Mouse (Mus musculus): Measurements from ENCODE around the gene Slc9a3.

Gene Slc9a3

DNA sequence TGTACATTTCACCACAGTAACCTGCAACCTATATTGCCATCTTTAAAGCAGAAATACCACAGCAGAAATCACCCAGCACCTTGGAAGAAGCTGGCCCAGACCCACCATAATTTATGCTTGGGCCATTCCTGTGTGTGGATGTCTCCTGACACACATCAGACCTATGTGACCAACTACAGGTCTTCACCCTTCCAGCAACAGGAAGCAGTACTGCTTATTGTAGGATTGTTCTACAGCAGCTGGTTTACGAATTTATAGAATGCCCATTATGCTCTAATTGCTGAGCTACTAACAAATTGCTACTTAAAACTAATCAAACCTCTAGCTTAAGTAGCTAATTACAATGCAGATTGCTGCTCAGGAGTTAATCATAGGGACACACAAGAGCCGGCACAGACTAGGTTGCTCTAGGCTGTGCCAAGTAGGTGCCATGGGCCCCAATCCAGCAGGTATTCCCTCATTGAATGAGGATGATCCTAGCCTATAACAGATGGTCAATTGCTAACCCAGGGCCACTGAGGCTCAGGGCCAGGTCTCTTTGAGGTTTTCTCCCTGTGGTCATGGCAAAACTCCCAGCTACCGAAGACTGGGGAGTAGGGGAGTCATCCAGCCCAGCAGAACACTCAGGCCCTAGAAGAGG is 24.8 kb downstream of the Slc9a3 start:
- no peak for DNase-seq (ENCODE audit: low spot score)

DNA sequence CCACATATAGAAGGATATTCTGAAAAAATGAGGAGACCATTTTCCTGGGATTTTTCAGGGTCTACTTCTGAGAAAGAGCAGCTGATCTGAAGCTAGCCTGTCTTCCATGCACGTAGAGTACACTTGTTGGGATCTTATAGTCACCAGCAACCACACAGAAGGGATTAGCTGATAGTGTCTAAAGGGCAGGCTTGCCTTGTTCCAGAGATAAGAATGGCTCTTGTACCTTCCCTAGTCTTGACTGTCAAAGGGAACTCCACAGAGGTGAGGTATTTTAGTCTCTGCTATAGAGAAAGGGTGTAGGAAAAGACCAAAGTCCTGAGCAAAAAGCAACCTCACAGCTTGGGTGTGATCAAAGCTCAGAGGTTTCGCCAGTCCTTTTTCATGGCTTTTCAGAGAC is 26.1 kb downstream of the Slc9a3 start:
- no peak for DNase-seq (ENCODE audit: low spot score)

- DNase-seq (ENCODE audit: low spot score) = no peak
Observed at GRCm38 (mm10) chr13:74166348-74167056, 45.2 kb downstream of the Slc9a3 start.

DNA sequence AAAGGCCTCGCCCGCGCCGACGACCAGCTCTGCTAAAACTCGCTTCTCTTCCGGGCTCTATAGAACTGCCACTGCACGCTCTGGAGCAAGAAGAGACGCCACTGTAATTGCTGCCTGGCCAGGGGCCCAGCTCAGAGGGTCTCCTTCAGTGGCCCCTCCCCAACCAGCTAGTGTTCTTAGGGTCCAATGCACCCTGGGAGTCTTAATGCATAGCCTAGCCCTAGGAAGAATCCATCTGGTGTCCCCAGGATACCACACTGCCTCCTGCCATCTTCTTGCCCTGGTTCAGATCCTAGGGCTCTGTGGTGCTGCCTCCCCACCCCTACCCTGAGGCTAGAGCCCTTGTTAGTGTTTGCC is 45.8 kb downstream of the Slc9a3 start:
- DNase-seq (ENCODE audit: low spot score) = no peak

GRCm38 (mm10) chr13:74167492-74167891 is 46.2 kb downstream of the Slc9a3 start:
- DNase-seq (ENCODE audit: low spot score) = no peak

DNA sequence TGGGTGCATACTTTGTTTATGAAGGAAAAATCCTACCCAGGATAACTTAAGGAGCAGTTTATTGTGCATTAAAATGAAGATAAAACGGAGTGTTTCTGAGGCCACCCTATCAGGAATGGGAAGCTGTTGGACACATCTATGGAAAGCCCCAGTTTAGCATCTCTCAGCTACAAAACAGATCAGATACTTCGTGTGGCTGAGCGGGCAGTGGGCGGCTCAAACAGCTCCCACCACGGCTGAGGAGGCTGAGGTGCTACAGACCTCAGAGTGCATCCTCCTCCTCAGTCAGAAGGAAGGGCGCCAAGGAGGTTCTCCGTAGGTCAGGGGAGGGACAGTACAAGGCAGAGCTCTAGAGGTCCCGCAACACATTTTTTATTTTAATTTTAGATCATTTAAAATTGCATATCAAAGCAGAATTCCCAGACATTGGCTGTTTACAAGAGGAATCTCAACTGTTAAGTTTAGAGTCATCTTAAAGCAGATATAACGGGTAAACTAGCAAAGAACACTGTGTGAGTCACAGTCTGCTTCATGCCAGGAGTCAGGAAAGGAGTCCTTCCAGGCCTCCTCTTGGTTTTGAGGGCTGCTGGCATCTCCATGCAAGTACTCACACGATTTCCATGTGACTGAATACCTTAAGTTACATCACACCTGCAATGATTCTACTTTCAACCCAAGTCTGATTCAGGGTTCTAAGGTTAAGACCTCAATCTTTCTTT is 48.3 kb downstream of the Slc9a3 start:
- no peak for DNase-seq (ENCODE audit: low spot score)

- no peak for DNase-seq (ENCODE audit: low spot score)
Observed at GRCm38 (mm10) chr13:74172036-74172435, 50.8 kb downstream of the Slc9a3 start.

GRCm38 (mm10) chr13:74183011-74183695 is 61.9 kb downstream of the Slc9a3 start:
- DNase-seq (ENCODE audit: low spot score) = no peak

DNA sequence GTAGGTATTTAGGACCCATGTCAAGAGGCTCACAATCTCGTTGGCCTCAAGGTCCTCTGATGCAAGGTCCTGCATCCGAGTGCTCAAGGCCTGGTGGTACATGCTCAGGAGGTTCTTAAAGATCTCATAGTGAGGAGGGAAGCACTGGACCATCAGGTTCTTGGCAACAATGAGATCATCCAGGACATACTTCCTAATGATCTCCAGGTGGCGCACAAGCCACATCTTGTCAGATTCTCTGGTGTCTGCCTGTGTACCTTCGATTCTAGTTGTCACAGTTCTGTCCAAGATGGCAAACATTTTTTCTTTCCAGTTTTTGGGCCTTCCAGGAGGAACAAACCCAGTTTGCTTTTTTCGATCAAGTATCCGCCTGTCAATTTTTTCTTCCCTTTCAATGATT is 71.4 kb downstream of the Slc9a3 start:
- DNase-seq (ENCODE audit: low spot score) = no peak

- no peak for DNase-seq (ENCODE audit: low spot score)
Observed at GRCm38 (mm10) chr13:74196451-74196850, 75.2 kb downstream of the Slc9a3 start.

GRCm38 (mm10) chr13:74208317-74208985 is 87.2 kb downstream of the Slc9a3 start, which contains the start of gene Exoc3:
Gene Exoc3 (minus strand): TSS chr13:74208732.
- peak; percentile 67 for DNase-seq (ENCODE audit: low spot score)

DNA sequence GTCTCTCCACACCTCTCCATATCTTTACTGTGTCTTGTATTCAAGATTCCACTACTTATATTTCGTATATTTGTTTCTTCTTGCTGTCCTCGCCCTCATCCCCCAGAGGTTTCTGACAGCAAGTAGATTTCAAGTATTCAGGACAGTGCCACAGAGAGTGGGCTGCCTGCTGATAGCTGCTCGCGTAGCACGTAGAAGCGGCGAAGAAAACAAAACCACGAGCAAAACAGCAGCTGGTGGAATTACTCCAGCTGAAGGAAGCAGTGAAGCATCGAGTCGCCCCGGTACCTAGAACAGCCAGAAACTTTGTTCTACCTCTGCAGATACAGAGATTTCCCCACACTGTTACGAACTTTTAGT is 87.7 kb downstream of the Slc9a3 start:
- no peak for DNase-seq (ENCODE audit: low spot score)

GRCm38 (mm10) chr13:74218441-74218840 is 97.2 kb downstream of the Slc9a3 start:
- DNase-seq (ENCODE audit: low spot score) = no peak

All from layer of hippocampus, adult 9-10 months (tissue).